Mouse (Mus musculus) Muller cell, postnatal 12 days (primary cell): ENCODE results near the gene 4930595D18Rik.

ENCODE experiments used
- DNase-seq: peaks from one replicate; pipeline ENCODE4 v3.0.0-alpha.2; 2015; ENCODE audit errors: inconsistent ontology term

4930595D18Rik gene

DNA sequence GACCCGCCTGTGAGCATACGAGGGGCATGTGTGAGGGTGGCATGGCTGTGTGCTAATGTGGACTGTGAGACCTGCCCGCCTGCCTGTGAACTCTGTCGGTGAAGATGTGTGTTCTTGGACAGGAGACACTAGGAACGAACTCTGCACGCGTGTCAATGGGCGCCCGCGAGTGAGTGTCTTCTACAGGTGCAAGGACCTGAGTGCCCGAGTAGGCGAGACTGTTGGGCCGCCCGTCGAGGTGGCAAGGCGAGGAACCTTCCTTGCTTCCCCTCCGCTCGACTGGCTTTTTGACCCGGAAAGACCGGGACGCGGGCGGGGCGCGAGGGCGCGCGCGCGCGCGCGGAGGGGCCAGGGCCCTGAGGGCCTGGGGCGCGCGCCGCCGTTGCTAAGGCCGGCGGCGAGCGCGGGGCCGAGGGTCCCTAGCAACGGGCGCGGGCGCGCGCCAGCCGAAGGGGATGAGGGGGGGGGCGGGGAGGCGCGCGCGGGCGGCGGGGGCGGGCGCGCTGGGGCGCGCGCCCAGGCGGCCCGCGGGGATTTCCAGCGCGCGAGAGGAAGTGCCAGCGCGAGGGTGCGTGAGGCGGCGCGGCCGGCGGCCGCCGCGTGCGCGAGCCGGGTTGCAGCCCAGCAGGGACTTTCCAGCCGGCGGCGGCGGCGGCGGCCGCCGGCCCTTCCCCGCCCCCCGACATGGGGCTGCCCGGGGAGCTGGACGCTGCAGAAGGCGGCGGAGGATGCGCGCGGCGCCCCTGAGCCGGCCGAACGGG is 18.3 kb downstream of the 4930595D18Rik start, which contains the start of gene Traf3:
TSS of gene Traf3 (plus strand) at position 540 of the 761 bp plus-strand sequence.
- DNase-seq, result peak; percentile 87

DNA sequence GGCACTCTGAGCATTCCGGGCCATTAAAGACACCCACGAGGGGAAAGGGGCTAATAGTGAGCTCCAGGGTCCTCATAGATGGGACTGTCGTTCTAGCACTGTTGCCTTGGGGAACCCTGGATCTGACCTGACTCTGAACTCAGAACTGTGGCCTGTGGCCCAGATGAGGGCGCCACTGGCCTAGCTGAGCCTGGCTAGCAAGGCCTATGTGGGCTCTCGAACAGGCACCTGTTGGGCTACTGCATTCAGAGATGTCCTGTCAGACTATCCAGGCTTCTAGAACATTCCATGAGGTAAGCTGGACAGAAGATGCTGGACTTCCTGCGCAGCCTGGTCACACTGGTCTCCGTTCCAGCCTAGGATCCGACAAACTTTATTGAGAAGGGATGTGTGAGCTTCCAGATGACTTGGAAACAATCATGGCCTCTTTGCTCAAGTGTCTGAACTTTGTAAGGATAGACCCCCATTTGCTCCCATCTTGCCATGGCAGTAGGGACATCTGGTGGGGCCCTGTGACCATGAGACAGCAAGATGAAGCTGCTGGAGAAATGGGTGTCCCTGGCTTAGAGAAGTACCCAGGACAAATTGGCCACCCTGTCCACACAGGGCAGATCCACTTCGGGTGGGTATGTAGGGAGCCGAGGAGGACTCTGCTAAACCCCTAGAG is 19.0 kb downstream of the 4930595D18Rik start:
- DNase-seq, result peak; percentile 62

DNA sequence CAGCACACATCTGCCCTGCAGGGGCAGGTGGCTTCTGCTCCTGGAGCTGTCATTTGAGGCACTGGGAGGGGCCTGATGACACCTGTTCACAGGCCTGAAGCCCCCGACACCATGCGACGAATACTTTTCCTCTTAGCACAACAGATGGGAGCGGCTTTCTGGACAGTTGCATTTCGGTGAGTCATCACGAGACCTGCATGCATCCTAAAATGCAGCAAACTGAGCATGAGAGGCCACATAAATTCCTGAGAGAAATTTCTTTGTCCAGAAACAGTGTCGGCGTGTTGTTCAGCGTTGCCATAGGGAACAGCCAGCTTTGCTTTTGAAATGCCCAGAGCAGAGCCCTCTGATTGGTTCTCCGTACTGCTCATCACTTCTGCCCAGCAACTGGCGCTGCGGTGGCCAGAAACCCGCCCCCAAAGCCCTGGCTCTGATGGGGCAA is 20.0 kb downstream of the 4930595D18Rik start:
- peak; percentile 96 for DNase-seq

GRCm38 (mm10) chr12:111162312-111163061 is 21.8 kb downstream of the 4930595D18Rik start:
- DNase-seq, result peak; percentile 68

DNA sequence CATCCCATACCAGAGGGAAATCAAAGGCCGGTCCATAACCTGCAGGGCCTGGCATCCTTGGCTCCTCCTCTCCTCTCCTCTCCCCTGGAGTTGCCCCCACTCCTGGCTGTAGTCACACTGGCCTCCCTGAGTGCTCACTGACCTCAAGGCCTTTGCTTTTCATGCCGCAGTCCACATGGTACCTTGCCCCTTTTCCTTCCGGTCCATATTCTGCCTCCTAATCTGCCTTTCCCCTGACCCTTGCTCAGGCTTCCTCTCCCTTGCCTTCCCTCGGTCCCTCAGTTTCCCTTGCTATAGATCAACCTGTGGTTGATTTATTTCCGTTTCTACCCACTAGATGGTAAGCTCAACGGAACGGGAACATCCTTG is 22.4 kb downstream of the 4930595D18Rik start:
- DNase-seq, result no peak

DNA sequence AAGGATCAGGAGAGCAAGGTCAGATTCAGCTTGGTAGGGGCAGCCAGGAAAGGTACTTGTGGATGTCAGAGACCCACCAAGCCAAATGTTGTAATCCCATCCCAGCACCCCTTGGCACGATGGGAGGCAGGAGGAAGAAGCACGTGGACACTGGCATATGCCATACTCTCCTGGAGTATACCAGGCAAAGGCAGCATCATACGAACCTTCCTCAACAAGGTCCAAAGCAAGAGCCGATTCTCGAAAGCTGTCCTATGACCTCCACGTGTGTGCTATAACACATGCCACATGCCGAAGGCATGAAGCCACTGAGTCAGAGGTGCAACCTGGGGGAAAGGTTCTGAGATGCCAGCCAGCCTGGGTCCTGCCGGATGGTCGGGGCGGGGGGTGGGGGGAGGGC is 23.4 kb downstream of the 4930595D18Rik start:
- DNase-seq, result no peak

GRCm38 (mm10) chr12:111159659-111160428 is 24.4 kb downstream of the 4930595D18Rik start:
- no peak for DNase-seq

DNA sequence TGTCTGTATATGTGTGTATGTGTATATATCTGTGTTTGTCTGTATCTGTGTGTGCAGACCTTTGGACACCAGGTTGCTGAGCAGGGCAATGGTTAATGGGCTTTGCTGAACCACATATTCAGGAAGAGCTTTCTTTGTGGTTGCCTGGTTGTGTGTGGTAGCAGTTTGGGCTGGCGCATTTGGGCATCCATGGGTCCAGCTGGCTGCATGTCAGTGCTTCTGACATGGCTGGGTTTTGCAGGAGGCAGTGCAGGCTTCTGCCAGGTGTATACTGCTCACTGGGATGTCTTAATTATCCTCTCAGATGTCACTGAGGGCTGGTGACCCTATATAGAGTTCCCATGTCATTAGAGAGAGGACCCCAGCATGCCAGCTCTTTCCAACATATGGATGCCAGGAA is 28.5 kb downstream of the 4930595D18Rik start:
- DNase-seq, result no peak

GRCm38 (mm10) chr12:111154641-111155040 is 29.6 kb downstream of the 4930595D18Rik start:
- DNase-seq, result no peak

DNA sequence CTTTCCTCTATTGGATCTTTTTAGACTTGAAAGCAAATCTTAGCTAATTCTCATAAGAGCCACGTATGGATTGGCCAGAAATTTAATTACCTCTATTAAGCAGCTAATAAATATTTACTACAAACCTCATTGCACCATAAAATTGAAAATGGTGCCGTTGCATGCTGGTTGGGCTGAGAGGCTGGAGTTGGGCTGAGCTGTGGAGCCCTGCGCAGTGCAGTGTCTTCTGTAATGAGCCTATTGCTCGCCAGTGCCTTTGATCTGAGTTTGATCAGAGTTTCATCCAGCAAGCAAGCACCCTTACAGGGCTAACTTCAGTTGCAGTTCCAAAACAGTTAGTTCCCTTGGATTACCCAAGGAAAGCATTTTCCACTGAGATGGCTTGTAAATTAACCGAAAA is 30.3 kb downstream of the 4930595D18Rik start:
- DNase-seq, result no peak

DNA sequence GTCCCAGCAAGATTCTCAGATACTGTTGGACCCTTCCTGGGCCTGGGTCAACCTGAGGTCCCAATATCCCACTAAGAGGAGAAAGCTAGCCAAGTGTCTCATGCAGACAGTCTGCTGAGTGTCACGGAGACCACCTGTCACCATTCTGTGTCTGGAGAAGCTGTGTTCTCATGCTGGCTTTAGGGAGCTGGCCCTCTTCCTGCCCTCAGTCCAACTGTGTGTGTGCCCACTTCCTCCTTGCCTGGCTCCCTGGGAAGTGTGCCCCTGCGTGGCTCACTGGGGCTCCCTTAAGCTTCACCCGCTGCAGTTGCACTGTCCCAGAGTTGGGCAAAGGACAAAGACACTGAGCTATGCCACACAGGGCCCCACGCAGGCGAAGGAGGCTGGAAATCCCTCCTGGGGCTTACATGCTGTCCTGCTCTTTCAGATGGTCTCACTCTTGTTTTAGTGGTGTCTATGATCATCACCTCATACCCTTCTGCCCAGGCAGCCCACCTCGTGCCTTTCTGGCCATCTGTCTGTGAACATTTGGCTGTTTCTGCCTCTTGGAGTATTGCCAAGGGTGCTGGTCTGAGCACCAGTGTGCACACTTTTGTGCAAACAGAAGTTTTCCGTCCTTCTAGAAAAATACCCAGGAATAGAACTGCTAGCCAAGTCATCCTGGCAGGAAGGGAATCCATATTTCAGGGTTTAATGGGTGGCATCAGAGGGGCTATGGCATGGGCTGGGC is 31.1 kb downstream of the 4930595D18Rik start:
- no peak for DNase-seq

- no peak for DNase-seq
Measured at GRCm38 (mm10) chr12:111152579-111152978, 31.7 kb downstream of the 4930595D18Rik start.

GRCm38 (mm10) chr12:111151422-111152156 is 32.7 kb downstream of the 4930595D18Rik start:
- no peak for DNase-seq

GRCm38 (mm10) chr12:111150236-111150596 is 34.1 kb downstream of the 4930595D18Rik start:
- no peak for DNase-seq

DNA sequence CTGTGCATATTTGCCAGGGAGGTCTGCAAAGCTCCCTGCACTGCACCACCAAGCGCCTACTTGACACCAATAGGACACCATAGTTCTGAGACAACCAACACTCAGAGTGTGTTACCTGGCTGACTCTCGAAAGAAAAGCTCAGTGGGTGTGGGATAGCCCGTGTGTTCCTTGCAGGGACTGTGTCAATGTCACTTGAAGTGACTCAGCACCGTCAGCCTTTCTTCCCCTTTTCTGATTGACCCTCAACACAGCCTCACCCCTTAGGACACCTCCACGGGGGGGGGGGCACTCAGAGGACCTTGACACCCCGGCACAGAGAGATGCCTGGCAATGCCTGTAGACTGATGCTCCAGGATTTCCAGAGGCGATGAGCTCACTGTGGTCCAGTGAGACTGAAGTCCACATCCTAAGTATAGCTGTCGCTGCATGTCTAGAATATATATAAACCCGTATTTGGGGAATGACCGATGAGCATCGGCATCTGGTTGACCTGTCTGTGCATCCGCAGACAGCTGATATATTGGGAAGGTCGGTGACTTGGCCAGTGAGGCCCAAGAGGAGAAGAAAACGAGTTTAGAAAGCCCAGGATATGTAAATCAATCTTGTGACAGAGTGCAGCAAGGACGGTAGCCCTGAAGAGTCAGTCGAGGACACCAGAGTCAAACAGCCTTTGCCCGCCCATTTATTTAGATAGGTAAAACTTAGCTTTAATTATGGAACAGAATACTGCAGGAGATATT is 34.6 kb downstream of the 4930595D18Rik start:
- no peak for DNase-seq

DNA sequence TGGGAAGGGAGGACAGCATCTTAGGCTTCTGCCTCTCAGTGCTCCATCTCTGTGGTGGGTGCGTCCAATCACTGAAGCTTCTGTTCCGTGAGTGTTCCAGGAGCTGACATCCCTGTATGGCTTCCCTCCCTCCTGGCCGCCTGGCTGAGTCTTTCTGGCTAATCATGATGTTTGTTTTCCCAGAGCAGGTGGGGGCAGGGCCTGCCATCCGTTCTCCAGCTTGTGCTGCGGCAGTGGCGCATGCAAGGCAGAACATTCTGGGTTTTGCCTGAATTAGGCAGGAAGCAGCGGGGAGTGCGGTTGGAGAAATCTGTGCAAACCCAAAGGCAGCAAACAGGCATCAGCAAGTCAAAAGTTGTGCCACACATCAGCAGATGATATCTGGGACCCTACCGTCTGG is 39.0 kb downstream of the 4930595D18Rik start:
- DNase-seq, result no peak

GRCm38 (mm10) chr12:111144598-111144997 is 39.7 kb downstream of the 4930595D18Rik start:
- no peak for DNase-seq

GRCm38 (mm10) chr12:111143509-111144063 is 40.7 kb downstream of the 4930595D18Rik start:
- DNase-seq, result peak; percentile 29

DNA sequence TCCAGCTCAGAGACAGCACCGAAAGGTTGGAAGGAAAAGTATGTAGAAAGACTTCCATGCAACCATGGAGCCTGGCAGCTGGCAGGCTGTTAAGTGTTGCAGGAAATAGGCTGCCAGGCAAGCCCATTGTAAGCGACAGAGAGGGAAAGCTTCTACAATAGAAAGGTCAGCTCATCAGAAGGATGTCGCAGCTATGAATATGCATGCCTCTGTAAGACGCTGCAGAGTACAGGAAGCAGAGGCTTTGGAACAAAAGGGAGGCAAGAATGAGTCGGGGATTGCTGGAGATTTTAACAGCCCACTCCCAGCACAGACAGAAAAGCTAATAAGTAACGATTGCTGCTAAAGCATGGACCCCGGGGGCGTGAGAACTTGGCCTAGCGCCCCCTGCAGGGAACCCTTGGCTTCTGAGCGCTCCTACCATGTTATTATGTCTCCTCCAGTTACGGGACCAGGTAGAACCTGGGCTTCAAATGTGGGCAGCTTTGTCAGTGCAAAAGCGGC is 41.2 kb downstream of the 4930595D18Rik start:
- DNase-seq, result peak; percentile 30
